Mouse (Mus musculus): Measurements from ENCODE around the gene Atn1. TPM values are rescaled to one million over a fixed set of nuclear protein-coding genes. Genes with fewer than 3 reads are reported as not detected.
A peak's percentile ranks its signal among the peaks of the same experiment; 100 is the strongest.

The Atn1 gene
- polyA plus RNA-seq, 1 experiment from 2014 or later = 5.5 TPM

GRCm38 (mm10) chr6:124731038-124731437 lies 25.3 kb downstream of the Atn1 start:
- H3K4me2 ChIP-seq = peak overlapping the region; percentile 73
- H3K9me3 ChIP-seq (ENCODE audit: control insufficient read depth, low read length) = no peaks in the 10 kb centered on the region
- H3K4me3 ChIP-seq (ENCODE audit: low read depth, low read length) = no peak overlapping the region
- no peak overlapping the region for H3K9ac ChIP-seq (ENCODE audit: low read depth, low read length)
- H3K36me3 ChIP-seq (ENCODE audit: control insufficient read depth, insufficient read depth, low read length) = no peaks in the 10 kb centered on the region
- 88% methylated on average over 7 of the region's 7 CpGs for WGBS
- H3K4me1 ChIP-seq (replicated peaks; ENCODE audit: control insufficient read depth, insufficient read depth, low read length) = peaks cover 19% of the 10 kb centered on the region; the same call in 1 of the 2 replicates
- DNase-seq (ENCODE audit: low spot score) = no peak
- H3K27ac ChIP-seq (ENCODE audit: low read depth, low read length) = no peak overlapping the region
- ATAC-seq (replicated peaks; ENCODE audit: low FRiP score) = no peak
- no peaks in the 10 kb centered on the region for H3K27me3 ChIP-seq (replicated peaks; ENCODE audit: control insufficient read depth, insufficient read depth, low read length)

DNA sequence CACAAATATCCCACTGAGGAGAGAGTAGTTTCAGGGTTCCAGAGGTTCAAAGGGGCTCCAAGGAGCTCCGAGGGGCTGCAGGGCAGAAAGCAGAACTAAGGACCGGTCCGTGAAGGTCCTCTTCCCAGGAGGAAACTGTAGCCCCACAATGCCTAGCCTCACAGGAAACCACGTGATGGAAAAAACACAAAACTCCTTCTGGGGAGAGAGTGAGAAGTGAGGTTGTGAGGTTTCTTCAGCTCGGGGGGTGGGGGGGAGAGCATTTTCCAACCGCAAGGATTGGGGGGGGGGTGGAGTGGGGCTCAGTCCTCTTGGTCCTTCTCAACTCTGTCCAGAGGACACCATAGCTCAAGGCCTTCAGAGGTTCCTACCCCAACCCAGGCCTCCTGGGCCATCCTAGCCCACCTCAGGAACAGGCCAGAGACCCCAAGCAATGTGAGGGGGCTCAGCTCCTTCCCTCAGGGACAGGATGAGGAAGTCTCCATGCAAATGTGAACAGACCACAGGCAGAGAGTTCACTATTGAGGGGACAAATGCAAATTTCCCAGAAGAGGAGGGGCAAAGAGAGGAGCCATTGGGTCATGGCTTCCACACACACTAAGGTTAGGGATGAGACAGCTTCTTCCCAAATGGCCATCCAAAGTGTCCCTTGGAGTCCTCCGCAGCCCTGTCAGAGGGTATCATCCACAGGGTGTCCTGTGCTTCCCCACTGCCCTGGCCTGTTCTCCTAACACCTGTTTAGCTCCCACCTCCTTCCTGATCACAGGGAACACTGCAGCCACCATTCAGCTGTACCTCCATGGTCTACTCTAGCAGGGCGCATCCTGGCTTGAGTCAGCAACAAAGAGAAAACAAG lies 26.2 kb downstream of the Atn1 start:
- DNase-seq (ENCODE audit: low spot score) (no peak), ATAC-seq (replicated peaks; ENCODE audit: low FRiP score) (no peak)
- Histone ChIP-seq H3K4me2 (peak overlapping the region; percentile 33), H3K27ac (ENCODE audit: low read depth, low read length) (no peak overlapping the region), H3K27me3 (replicated peaks; ENCODE audit: control insufficient read depth, insufficient read depth, low read length) (no peaks in the 10 kb centered on the region), H3K4me1 (replicated peaks; ENCODE audit: control insufficient read depth, insufficient read depth, low read length) (peaks cover 19% of the 10 kb centered on the region), H3K9ac (ENCODE audit: low read depth, low read length) (peak overlapping the region; percentile 40; the same call in 1 of the 2 replicates), H3K9me3 (ENCODE audit: control insufficient read depth, low read length) (no peaks in the 10 kb centered on the region), H3K4me3 (ENCODE audit: low read depth, low read length) (0 out of 2 replicates have a peak overlapping the region, but pooled peaks have one; percentile 3), H3K36me3 (ENCODE audit: control insufficient read depth, insufficient read depth, low read length) (no peaks in the 10 kb centered on the region; the same call in 1 of the 2 replicates)
- 52% methylated on average over 8 of the region's 8 CpGs for WGBS

DNA sequence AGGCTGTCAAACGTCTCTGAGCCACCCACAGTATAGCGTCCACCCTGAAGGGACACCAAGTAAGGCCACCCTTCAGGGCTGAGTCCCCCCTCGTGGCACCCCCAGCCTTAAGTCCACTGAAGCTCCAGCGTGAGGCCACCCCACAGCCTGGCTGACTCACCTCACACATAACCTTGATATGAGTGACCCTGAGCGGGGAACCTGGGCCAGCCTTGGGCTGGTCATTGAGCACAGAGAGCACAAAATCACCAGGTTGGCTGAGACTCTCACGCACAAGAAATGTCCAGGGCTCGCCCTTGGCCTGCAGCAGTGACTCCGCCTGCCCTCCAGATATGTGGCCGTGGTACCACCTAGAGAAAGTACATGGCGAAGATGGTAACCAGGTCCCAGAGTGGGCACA lies 27.7 kb downstream of the Atn1 start:
- no peaks in the 10 kb centered on the region; the same call in 1 of the 2 replicates for H3K36me3 ChIP-seq (ENCODE audit: control insufficient read depth, insufficient read depth, low read length)
- H3K9ac ChIP-seq (ENCODE audit: low read depth, low read length) = no peak overlapping the region
- H3K4me1 ChIP-seq (replicated peaks; ENCODE audit: control insufficient read depth, insufficient read depth, low read length) = peaks cover 21% of the 10 kb centered on the region
- no peak for DNase-seq (ENCODE audit: low spot score)
- WGBS = 88% methylated on average over 10 of the region's 10 CpGs
- ATAC-seq (replicated peaks; ENCODE audit: low FRiP score) = no peak
- H3K4me2 ChIP-seq = no peak overlapping the region
- no peak overlapping the region for H3K4me3 ChIP-seq (ENCODE audit: low read depth, low read length)
- H3K9me3 ChIP-seq (ENCODE audit: control insufficient read depth, low read length) = no peaks in the 10 kb centered on the region
- H3K27me3 ChIP-seq (replicated peaks; ENCODE audit: control insufficient read depth, insufficient read depth, low read length) = no peaks in the 10 kb centered on the region
- H3K27ac ChIP-seq (ENCODE audit: low read depth, low read length) = no peak overlapping the region

- Histone ChIP-seq H3K36me3 (ENCODE audit: control insufficient read depth, insufficient read depth, low read length) (no peaks in the 10 kb centered on the region; the same call in 1 of the 2 replicates), H3K27ac (ENCODE audit: low read depth, low read length) (0 out of 2 replicates have a peak overlapping the region, but pooled peaks have one; percentile 22), H3K4me3 (ENCODE audit: low read depth, low read length) (no peak overlapping the region), H3K4me1 (replicated peaks; ENCODE audit: control insufficient read depth, insufficient read depth, low read length) (peaks cover 14% of the 10 kb centered on the region), H3K27me3 (replicated peaks; ENCODE audit: control insufficient read depth, insufficient read depth, low read length) (no peaks in the 10 kb centered on the region), H3K4me2 (no peak overlapping the region), H3K9ac (ENCODE audit: low read depth, low read length) (no peak overlapping the region), H3K9me3 (ENCODE audit: control insufficient read depth, low read length) (no peaks in the 10 kb centered on the region)
- no peak for ATAC-seq (replicated peaks; ENCODE audit: low FRiP score)
- DNase-seq (ENCODE audit: low spot score) = no peak
- 66% methylated on average over 10 of the region's 10 CpGs for WGBS
Observed at GRCm38 (mm10) chr6:124724472-124724871, 31.9 kb downstream of the Atn1 start.

DNA sequence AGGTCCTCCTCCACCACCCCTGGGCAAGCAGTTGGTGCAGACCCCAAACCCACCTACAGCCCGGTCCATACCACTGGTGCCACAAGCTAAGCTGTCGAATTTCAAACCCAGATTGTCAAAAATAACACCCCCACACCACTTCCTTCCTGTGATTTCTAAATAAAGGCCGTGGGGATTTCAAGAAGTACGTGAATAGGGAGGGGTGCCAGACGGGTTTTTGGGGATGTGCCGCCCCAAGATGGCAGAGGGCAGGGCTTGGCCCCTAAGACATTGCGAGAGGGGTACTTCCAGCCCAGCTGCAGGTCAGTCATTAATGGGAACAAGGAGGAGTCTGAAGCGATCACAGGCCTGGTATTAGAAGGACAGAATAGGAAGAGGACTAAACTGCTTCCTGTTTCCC lies 32.8 kb downstream of the Atn1 start:
- Histone ChIP-seq H3K9ac (ENCODE audit: low read depth, low read length) (no peak overlapping the region), H3K27ac (ENCODE audit: low read depth, low read length) (no peak overlapping the region), H3K4me3 (ENCODE audit: low read depth, low read length) (no peak overlapping the region), H3K36me3 (ENCODE audit: control insufficient read depth, insufficient read depth, low read length) (no peaks in the 10 kb centered on the region; the same call in 1 of the 2 replicates), H3K27me3 (replicated peaks; ENCODE audit: control insufficient read depth, insufficient read depth, low read length) (no peaks in the 10 kb centered on the region), H3K4me2 (no peak overlapping the region), H3K4me1 (replicated peaks; ENCODE audit: control insufficient read depth, insufficient read depth, low read length) (peaks cover 23% of the 10 kb centered on the region), H3K9me3 (ENCODE audit: control insufficient read depth, low read length) (no peaks in the 10 kb centered on the region)
- 61% methylated on average over 8 of the region's 8 CpGs for WGBS
- DNase-seq (ENCODE audit: low spot score) (no peak), ATAC-seq (replicated peaks; ENCODE audit: low FRiP score) (no peak)

- DNase-seq (ENCODE audit: low spot score) = no peak
- Histone ChIP-seq H3K36me3 (ENCODE audit: control insufficient read depth, insufficient read depth, low read length) (no peaks in the 10 kb centered on the region; the same call in 1 of the 2 replicates), H3K27ac (ENCODE audit: low read depth, low read length) (no peak overlapping the region), H3K4me1 (replicated peaks; ENCODE audit: control insufficient read depth, insufficient read depth, low read length) (peaks cover 29% of the 10 kb centered on the region), H3K9me3 (ENCODE audit: control insufficient read depth, low read length) (no peaks in the 10 kb centered on the region), H3K4me2 (no peak overlapping the region), H3K4me3 (ENCODE audit: low read depth, low read length) (no peak overlapping the region), H3K27me3 (replicated peaks; ENCODE audit: control insufficient read depth, insufficient read depth, low read length) (no peaks in the 10 kb centered on the region), H3K9ac (ENCODE audit: low read depth, low read length) (0 out of 2 replicates have a peak overlapping the region, but pooled peaks have one; percentile 25)
- 81% methylated on average over 6 of the region's 6 CpGs for WGBS
- ATAC-seq (replicated peaks; ENCODE audit: low FRiP score) = no peak
Observed at GRCm38 (mm10) chr6:124722876-124723473, 33.3 kb downstream of the Atn1 start.

GRCm38 (mm10) chr6:124720904-124721303 lies 35.4 kb downstream of the Atn1 start:
- Histone ChIP-seq H3K4me1 (replicated peaks; ENCODE audit: control insufficient read depth, insufficient read depth, low read length) (peaks cover 32% of the 10 kb centered on the region), H3K27me3 (replicated peaks; ENCODE audit: control insufficient read depth, insufficient read depth, low read length) (no peaks in the 10 kb centered on the region), H3K36me3 (ENCODE audit: control insufficient read depth, insufficient read depth, low read length) (peaks cover 14% of the 10 kb centered on the region; the same call in 1 of the 2 replicates), H3K9me3 (ENCODE audit: control insufficient read depth, low read length) (no peaks in the 10 kb centered on the region), H3K9ac (ENCODE audit: low read depth, low read length) (no peak overlapping the region), H3K27ac (ENCODE audit: low read depth, low read length) (no peak overlapping the region), H3K4me2 (no peak overlapping the region), H3K4me3 (ENCODE audit: low read depth, low read length) (no peak overlapping the region)
- DNase-seq (ENCODE audit: low spot score) (no peak), ATAC-seq (replicated peaks; ENCODE audit: low FRiP score) (no peak)
- 70% methylated on average over 11 of the region's 11 CpGs for WGBS

- Histone ChIP-seq H3K27ac (ENCODE audit: low read depth, low read length) (peak overlapping the region; percentile 88), H3K4me2 (peak overlapping the region; percentile 53), H3K4me1 (replicated peaks; ENCODE audit: control insufficient read depth, insufficient read depth, low read length) (peaks cover 31% of the 10 kb centered on the region), H3K27me3 (replicated peaks; ENCODE audit: control insufficient read depth, insufficient read depth, low read length) (no peaks in the 10 kb centered on the region), H3K9ac (ENCODE audit: low read depth, low read length) (peak overlapping the region; percentile 70), H3K4me3 (ENCODE audit: low read depth, low read length) (peak overlapping the region; percentile 17), H3K9me3 (ENCODE audit: control insufficient read depth, low read length) (no peaks in the 10 kb centered on the region), H3K36me3 (ENCODE audit: control insufficient read depth, insufficient read depth, low read length) (peaks cover 27% of the 10 kb centered on the region)
- ATAC-seq (replicated peaks; ENCODE audit: low FRiP score) (peak; percentile 84), DNase-seq (ENCODE audit: low spot score) (no peak)
- WGBS = 37% methylated on average over 7 of the region's 7 CpGs
Observed at GRCm38 (mm10) chr6:124719354-124719978, 36.9 kb downstream of the Atn1 start.
